Mouse (Mus musculus) neural tube, embryonic 13.5 days (tissue): ENCODE measurements around the gene Gpr15. TPM values are rescaled to one million over a fixed set of nuclear protein-coding genes. Genes with fewer than 3 reads are reported as not detected.
A peak's percentile ranks its signal among the peaks of the same experiment; 100 is the strongest.

ENCODE experiments used
- ATAC-seq: fragments of 200-750 bp; cut with Nextera tagmentation; 2 replicates; pipeline ENCODE4 v1.8.0; 2017; ENCODE audit warnings: low read depth, mild to moderate bottlenecking, moderate TSS enrichment, moderate library complexity
- H3K27ac ChIP-seq: fragments of 300-500 bp; sonication (generic); replicated peaks from 2 replicates; pipeline ENCODE4 v1.5.1; 2015; ENCODE audit warnings: moderate library complexity, mild to moderate bottlenecking, inconsistent platforms
- H3K27me3 ChIP-seq: fragments of 300-500 bp; sonication (generic); 2 replicates; pipeline ENCODE4 v1.6.1; 2015; ENCODE audit warnings: mild to moderate bottlenecking, inconsistent platforms
- H3K36me3 ChIP-seq: fragments of 300-500 bp; sonication (generic); 2 replicates; pipeline ENCODE4 v1.6.1; 2015; ENCODE audit warnings: mild to moderate bottlenecking, inconsistent platforms
- H3K4me1 ChIP-seq: fragments of 300-500 bp; sonication (generic); replicated peaks from 2 replicates; pipeline ENCODE4 v1.6.1; 2015; ENCODE audit warnings: inconsistent platforms
- H3K4me2 ChIP-seq: fragments of 300-500 bp; sonication (generic); 2 replicates; pipeline ENCODE4 v1.6.1; 2015; ENCODE audit warnings: inconsistent platforms, mild to moderate bottlenecking, moderate library complexity
- H3K4me3 ChIP-seq: fragments of 300-500 bp; sonication (generic); 2 replicates; pipeline ENCODE4 v1.5.1; 2015; ENCODE audit warnings: mild to moderate bottlenecking, inconsistent platforms
- H3K9ac ChIP-seq: fragments of 300-500 bp; sonication (generic); 2 replicates; pipeline ENCODE4 v1.6.1; 2015; ENCODE audit warnings: moderate library complexity, mild to moderate bottlenecking, inconsistent platforms
- H3K9me3 ChIP-seq: fragments of 300-500 bp; sonication (generic); 2 replicates; pipeline ENCODE4 v1.6.1; 2016; ENCODE audit warnings: inconsistent platforms
- WGBS: fragments of 180-500 bp; shearing (Covaris S2); methylation state at CpG from one replicate; pipeline ENCODE4 v1.1.7; 2015; 5-methylcytosine and 5-hydroxymethylcytosine counted together
- polyA plus RNA-seq: library from polyadenylated mRNA; unstranded; fragments of >200 nt; fragmentation: Nextera tagmentation; extraction: Ambion mirVana; gene quantifications from 2 replicates; pipeline ENCODE4 v1.2.1, GENCODE M21; 2015

Gpr15 gene
- polyA plus RNA-seq, 1 experiment from 2014 or later, result not detected

DNA sequence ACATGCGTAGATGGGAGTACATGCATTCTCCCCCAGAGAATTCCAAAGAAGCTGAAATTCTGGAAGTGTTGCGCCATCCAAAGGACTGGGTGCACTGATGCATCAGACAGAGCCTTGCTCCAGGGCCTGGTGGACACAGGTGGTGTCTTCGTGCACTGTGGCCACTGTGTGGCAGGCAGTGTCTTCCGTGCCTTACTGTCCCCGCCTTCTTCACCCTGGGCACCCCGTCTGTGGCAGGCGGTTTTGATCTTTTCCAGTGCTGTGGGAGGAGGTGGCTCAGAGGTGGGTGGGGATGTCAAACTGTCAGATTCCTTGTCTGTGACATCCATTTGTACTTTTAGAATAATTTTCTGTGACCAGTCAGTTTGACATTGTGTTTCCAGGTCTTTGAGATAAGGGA is 40.2 kb downstream of the Gpr15 start:
- H3K4me1 ChIP-seq, result no peaks in the 10 kb centered on the region
- H3K4me3 ChIP-seq, result no peak overlapping the region
- ATAC-seq, result no peak
- H3K27me3 ChIP-seq, result no peaks in the 10 kb centered on the region
- no peaks in the 10 kb centered on the region for H3K9me3 ChIP-seq
- H3K9ac ChIP-seq, result no peak overlapping the region
- WGBS, result 85% methylated on average over 7 of the region's 7 CpGs
- no peak overlapping the region for H3K27ac ChIP-seq
- H3K4me2 ChIP-seq, result no peak overlapping the region
- peaks cover 58% of the 10 kb centered on the region for H3K36me3 ChIP-seq

DNA sequence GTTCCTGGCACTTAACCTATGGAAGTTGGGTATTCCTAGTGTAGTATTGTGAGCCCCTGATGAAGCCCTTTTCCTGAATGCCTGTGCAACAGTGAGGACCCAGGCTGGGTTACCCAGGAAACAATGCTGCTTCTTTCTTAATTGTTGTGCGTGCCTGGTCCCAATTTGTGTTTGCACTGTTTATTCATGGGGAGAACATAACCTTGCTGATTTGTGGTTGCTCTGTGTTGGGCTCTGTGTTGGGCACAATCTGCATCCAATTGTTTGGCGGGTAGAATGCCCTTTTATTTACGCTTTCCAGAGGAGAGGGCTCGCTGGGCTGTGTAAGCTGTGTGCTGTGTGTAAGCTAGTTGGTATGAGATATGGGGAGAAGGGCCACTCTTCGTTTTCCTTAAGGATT is 41.4 kb downstream of the Gpr15 start:
- Histone ChIP-seq H3K4me1 (no peaks in the 10 kb centered on the region), H3K36me3 (peaks cover 66% of the 10 kb centered on the region), H3K9ac (no peak overlapping the region), H3K4me2 (no peak overlapping the region), H3K9me3 (no peaks in the 10 kb centered on the region), H3K27ac (no peak overlapping the region), H3K27me3 (no peaks in the 10 kb centered on the region), H3K4me3 (no peak overlapping the region)
- ATAC-seq, result no peak
- WGBS, result 72% methylated on average over 5 of the region's 5 CpGs

DNA sequence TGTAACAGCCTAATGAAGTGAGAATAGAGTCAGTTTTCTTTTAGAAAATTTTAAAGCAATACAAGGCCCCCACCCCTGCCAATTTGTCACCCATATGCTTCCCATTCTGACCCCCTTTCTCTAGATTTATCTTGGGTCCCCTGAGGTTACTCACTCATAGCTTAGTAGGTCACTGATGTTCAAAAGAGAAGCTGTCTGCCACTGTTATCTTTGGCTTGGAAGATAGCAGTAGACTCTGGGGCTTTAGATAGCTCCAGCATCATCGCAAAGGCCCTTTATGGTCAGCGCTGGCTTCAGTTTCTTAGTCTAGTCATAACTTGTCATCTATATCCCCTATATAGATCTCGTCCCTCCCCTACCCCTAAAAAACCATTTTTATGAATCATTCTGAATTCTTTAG is 42.2 kb downstream of the Gpr15 start:
- H3K36me3 ChIP-seq, result peaks cover 66% of the 10 kb centered on the region
- no peak overlapping the region for H3K27ac ChIP-seq
- H3K9me3 ChIP-seq, result no peaks in the 10 kb centered on the region
- H3K4me3 ChIP-seq, result no peak overlapping the region
- H3K27me3 ChIP-seq, result no peaks in the 10 kb centered on the region
- 90% methylated on average over 3 of the region's 3 CpGs for WGBS
- H3K4me2 ChIP-seq, result no peak overlapping the region
- ATAC-seq, result no peak
- peaks cover 4% of the 10 kb centered on the region; the same call in 1 of the 2 replicates for H3K4me1 ChIP-seq
- no peak overlapping the region for H3K9ac ChIP-seq

GRCm38 (mm10) chr16:58676156-58676555 is 42.7 kb downstream of the Gpr15 start:
- no peak overlapping the region for H3K4me3 ChIP-seq
- H3K4me1 ChIP-seq, result peaks cover 7% of the 10 kb centered on the region
- H3K9ac ChIP-seq, result no peak overlapping the region
- H3K4me2 ChIP-seq, result no peak overlapping the region
- 89% methylated on average over 7 of the region's 7 CpGs for WGBS
- peaks cover 62% of the 10 kb centered on the region for H3K36me3 ChIP-seq
- no peaks in the 10 kb centered on the region for H3K9me3 ChIP-seq
- no peak overlapping the region for H3K27ac ChIP-seq
- H3K27me3 ChIP-seq, result no peaks in the 10 kb centered on the region
- ATAC-seq, result no peak

- H3K4me3 ChIP-seq, result no peak overlapping the region
- no peak overlapping the region for H3K9ac ChIP-seq
- H3K4me2 ChIP-seq, result no peak overlapping the region
- peaks cover 55% of the 10 kb centered on the region for H3K36me3 ChIP-seq
- H3K27me3 ChIP-seq, result no peaks in the 10 kb centered on the region
- H3K27ac ChIP-seq, result no peak overlapping the region
- 92% methylated on average over 13 of the region's 13 CpGs for WGBS
- no peaks in the 10 kb centered on the region for H3K9me3 ChIP-seq
- peaks cover 11% of the 10 kb centered on the region for H3K4me1 ChIP-seq
- ATAC-seq, result no peak
Measured at GRCm38 (mm10) chr16:58675256-58675655, 43.6 kb downstream of the Gpr15 start.

- no peak overlapping the region for H3K4me3 ChIP-seq
- H3K27ac ChIP-seq, result no peak overlapping the region
- no peak for ATAC-seq
- 96% methylated on average over 15 of the region's 15 CpGs for WGBS
- H3K27me3 ChIP-seq, result no peaks in the 10 kb centered on the region
- H3K9me3 ChIP-seq, result no peaks in the 10 kb centered on the region
- H3K9ac ChIP-seq, result no peak overlapping the region
- H3K4me2 ChIP-seq, result no peak overlapping the region
- H3K4me1 ChIP-seq, result peaks cover 11% of the 10 kb centered on the region
- peaks cover 53% of the 10 kb centered on the region for H3K36me3 ChIP-seq
Measured at GRCm38 (mm10) chr16:58673811-58674410, 45.0 kb downstream of the Gpr15 start.

DNA sequence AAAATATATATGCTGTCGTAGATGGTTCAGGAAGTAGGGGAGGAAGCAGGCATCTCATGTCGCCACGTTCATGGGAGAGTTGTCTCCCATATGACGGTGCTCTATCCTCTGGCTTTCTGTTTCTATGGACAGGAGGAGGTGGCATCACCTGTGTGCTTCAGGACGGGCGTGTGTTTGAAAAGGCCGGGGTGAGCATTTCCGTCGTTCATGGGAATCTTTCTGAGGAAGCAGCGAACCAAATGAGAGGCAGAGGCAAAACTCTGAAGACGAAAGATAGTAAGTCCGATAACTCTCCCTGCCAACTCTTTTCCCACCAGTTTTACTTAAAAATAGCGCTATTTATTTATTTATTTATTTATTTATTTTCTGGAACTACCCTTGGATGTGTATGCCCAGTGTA is 46.5 kb downstream of the Gpr15 start:
- Histone ChIP-seq H3K36me3 (peaks cover 39% of the 10 kb centered on the region), H3K4me3 (no peak overlapping the region), H3K4me1 (peaks cover 11% of the 10 kb centered on the region), H3K9ac (no peak overlapping the region), H3K4me2 (no peak overlapping the region), H3K27me3 (no peaks in the 10 kb centered on the region), H3K9me3 (no peaks in the 10 kb centered on the region), H3K27ac (no peak overlapping the region)
- no peak for ATAC-seq
- WGBS, result 95% methylated on average over 13 of the region's 13 CpGs

GRCm38 (mm10) chr16:58671212-58671985 is 47.5 kb downstream of the Gpr15 start:
- WGBS, result 76% methylated on average over 8 of the region's 8 CpGs
- Histone ChIP-seq H3K36me3 (peaks cover 32% of the 10 kb centered on the region), H3K27me3 (no peaks in the 10 kb centered on the region), H3K4me3 (peak overlapping the region; percentile 77), H3K9ac (peak overlapping the region; percentile 77), H3K27ac (no peak overlapping the region), H3K4me2 (peak overlapping the region; percentile 69), H3K4me1 (peaks cover 11% of the 10 kb centered on the region), H3K9me3 (no peaks in the 10 kb centered on the region)
- ATAC-seq, result no peak

DNA sequence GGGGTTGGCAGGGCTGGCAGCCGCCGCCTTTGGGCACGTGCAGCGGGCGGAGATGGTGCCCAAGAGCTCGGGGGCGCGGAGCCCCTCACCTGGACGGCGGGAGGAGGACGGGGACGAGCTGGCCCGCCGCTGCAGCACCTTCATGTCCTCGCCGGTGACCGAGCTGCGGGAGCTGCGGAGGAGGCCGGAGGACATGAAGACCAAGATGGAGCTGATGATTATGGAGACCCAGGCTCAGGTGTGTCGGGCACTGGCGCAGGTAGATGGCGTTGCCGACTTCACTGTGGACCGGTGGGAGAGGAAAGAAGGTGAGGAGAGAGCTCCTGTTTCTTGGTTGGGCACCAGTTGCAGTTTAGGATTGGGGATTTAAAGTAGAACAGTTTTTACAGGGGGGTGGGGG is 48.2 kb downstream of the Gpr15 start:
- Histone ChIP-seq H3K9ac (peak overlapping the region; percentile 77), H3K27me3 (no peaks in the 10 kb centered on the region), H3K4me2 (peak overlapping the region; percentile 69), H3K4me3 (peak overlapping the region; percentile 77), H3K4me1 (peaks cover 11% of the 10 kb centered on the region), H3K36me3 (peaks cover 26% of the 10 kb centered on the region), H3K9me3 (no peaks in the 10 kb centered on the region), H3K27ac (peak overlapping the region; percentile 84)
- peak; percentile 69; the same call in 1 of the 2 replicates for ATAC-seq
- WGBS, result 0% methylated on average over 25 of the region's 25 CpGs

GRCm38 (mm10) chr16:58669917-58670630 is 48.8 kb downstream of the Gpr15 start, which contains the start of gene Cpox:
TSS of gene Cpox (plus strand) at chr16:58670292.
- H3K4me1 ChIP-seq, result peaks cover 11% of the 10 kb centered on the region
- H3K4me3 ChIP-seq, result peak within 1 kb of the TSS; percentile 77
- ATAC-seq, result peak; percentile 99
- H3K36me3 ChIP-seq, result peaks cover 22% of the 10 kb centered on the region
- H3K27ac ChIP-seq, result peak within 1 kb of the TSS; percentile 84
- under 1% methylated on average over 51 of the region's 51 CpGs for WGBS
- peak within 1 kb of the TSS; percentile 77 for H3K9ac ChIP-seq
- H3K27me3 ChIP-seq, result no peaks in the 10 kb centered on the region
- peak within 1 kb of the TSS; percentile 69 for H3K4me2 ChIP-seq
- no peaks in the 10 kb centered on the region for H3K9me3 ChIP-seq

DNA sequence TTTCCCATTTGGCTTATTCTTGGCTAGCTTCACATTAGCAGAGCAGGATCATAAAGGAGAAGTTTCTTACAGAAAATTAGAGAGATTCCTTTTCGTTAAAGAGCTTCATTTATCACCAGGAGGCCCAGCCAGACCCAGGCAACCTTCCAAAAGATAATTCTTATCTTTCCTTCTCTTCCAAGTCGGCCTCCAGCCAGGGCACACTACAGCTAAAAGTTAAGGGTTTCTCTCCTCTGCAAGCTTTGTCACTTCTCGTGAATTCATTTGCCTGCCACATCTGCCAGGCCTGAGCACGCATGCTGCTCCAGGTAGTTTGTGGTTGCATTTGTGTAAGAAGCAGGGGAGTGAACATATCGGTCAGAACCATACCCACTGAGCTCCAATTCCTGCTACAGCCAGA is 49.6 kb downstream of the Gpr15 start:
- Histone ChIP-seq H3K4me3 (peak overlapping the region; percentile 77), H3K9ac (no peak overlapping the region), H3K36me3 (peaks cover 14% of the 10 kb centered on the region), H3K9me3 (no peaks in the 10 kb centered on the region), H3K4me1 (peaks cover 11% of the 10 kb centered on the region), H3K4me2 (peak overlapping the region; percentile 69), H3K27ac (no peak overlapping the region), H3K27me3 (no peaks in the 10 kb centered on the region)
- ATAC-seq, result no peak
- 69% methylated on average over 5 of the region's 5 CpGs for WGBS

- H3K9ac ChIP-seq, result no peak overlapping the region
- no peak overlapping the region for H3K4me3 ChIP-seq
- peaks cover 11% of the 10 kb centered on the region for H3K4me1 ChIP-seq
- ATAC-seq, result no peak
- H3K36me3 ChIP-seq, result peaks cover 7% of the 10 kb centered on the region
- no peak overlapping the region for H3K4me2 ChIP-seq
- H3K9me3 ChIP-seq, result no peaks in the 10 kb centered on the region
- H3K27ac ChIP-seq, result no peak overlapping the region
- 92% methylated on average over 3 of the region's 3 CpGs for WGBS
- H3K27me3 ChIP-seq, result no peaks in the 10 kb centered on the region
Measured at GRCm38 (mm10) chr16:58668586-58668985, 50.3 kb downstream of the Gpr15 start.
